Mouse (Mus musculus) frontal cortex, postnatal 10 days (tissue): Measurements from ENCODE around the gene Flywch2.

ENCODE experiments used
- DNase-seq, 2 experiments: peaks; one replicate each; pipeline ENCODE4 v3.0.0; 2022; ENCODE audit warnings: low spot score in 2 of 2, mixed read lengths in 1 of 2

The Flywch2 gene

GRCm38 (mm10) chr17:23748631-23749391 is 37.1 kb downstream of the Flywch2 start:
- no peak for DNase-seq

DNA sequence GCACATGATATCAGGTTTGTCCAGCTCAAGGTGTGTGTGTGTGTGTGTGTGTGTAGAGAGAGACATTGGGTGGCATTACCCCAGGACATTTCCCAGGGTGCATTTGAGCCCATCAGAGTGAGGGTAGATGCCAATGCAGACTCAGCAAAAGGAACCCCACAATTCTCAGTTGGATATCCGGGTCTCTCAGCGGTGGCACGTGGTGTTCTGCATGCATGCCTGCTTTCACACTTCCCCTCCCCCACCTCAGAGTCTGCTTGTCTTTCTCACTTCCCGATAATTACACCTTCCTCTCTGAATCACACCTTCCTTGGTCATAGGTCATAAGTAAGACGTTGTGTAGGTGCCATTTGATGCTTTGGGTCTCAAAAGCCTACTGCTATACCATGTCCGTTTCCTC is 37.9 kb downstream of the Flywch2 start:
- no peak for DNase-seq

DNA sequence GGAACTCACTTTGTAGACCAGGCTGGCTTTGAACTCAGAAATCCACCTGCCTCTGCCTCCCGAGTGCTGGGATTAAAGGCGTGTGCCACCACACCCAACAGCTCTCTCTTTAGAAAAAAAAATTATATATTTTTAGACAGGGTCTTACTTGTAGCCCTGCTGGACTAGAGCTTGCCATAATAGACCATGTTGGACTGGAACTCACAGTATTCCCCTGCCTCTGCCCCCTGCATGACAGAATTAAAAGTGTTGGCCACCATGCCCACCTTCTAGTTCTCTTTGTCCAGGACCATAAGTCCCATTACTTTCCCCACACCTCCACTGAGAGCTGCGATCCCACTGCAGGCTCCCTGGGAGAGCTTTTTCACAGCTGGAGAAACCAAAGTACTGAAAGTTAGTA is 38.4 kb downstream of the Flywch2 start:
- no peak for DNase-seq

DNA sequence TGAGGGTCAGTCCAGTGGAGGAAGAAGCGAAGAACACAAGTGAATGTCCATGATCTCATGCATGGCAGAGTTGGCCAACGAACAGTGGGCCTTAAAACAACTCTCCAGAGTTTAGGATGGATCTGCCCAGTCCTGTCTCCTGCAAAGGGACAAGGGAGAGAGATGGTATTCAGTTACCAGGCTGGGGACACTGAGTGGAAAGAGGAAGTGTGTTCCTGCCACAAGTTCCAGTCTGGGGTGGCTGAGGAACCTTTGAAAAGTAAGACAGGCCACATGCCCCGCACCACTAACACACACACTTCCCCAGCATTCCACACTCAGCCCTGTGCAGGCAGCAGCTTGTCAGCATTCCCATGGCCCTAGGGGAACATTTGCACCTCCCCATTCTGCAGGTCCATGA is 39.1 kb downstream of the Flywch2 start:
- no peak for DNase-seq

GRCm38 (mm10) chr17:23746311-23746710 is 39.6 kb downstream of the Flywch2 start:
- no peak for DNase-seq

DNA sequence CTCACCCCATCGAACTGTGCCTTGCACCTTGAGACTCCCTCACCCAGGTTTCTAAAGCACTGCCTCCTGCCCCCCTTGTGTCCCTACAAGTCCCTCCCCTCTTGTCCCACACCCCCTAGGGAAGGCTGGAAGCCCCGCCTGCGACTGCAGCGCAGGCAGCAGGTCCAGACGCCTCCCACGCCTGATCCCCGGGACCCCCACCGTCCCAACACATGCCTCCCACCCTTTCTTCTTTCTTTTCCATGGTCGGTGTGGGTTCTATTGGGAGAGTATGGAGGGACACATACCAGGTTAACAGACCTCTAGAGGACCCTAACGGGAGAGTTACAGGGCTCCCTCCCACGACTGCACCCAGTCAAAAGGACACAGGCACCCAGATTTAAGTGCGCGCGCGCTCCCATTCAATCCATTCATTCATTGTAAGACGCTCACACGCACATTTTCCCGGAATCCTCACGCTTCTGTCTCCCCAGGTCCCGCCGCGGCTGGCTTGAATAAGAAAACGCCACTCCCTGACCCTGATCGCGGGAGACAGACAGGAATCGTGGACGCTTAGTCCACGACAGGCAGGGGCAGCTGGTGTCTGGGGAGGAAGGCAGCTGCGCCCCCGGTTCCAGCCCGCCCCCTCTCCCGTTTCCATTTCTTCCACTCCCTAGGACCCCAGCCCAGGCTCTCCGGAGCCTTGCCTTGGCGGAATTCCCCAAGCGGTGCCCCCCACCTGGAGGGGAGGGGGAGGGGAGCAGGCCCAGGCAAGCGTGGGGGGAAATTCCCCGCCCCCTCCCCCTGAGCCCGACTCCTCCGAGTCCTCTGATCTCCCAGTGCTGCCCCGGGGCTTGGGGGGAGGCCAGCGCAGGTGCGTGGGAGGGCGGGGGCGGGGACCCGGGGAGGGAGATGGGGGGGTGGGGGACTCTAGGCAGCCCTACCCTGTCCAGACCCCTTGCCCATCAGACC is 40.3 kb downstream of the Flywch2 start, which contains the start of gene Kremen2:
Gene Kremen2, minus strand, starts transcription at position 533 of the 951 bp plus-strand sequence.
- no peak for DNase-seq

GRCm38 (mm10) chr17:23744651-23745050 is 41.2 kb downstream of the Flywch2 start:
- no peak for DNase-seq

- DNase-seq = no peak
Observed at GRCm38 (mm10) chr17:23744076-23744475, 41.8 kb downstream of the Flywch2 start.

DNA sequence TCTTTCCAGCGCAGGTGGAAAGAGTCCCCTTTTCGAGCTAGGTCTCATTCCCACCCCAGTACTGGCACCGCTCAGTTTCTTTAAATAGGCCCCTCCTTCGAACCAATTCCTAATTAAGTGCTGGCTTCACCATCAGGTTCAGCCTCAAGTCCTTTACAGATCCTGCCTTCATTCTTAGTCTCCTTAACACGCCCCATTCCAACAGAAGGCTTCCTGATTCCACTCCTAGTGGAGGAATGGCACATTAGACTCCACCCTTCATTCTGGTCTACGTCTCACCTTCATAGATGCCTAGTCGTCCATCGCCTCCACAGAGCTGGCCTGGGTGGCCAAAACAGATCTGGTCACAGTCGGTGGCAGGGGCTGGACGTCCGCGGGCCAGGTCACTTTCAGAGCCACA is 42.9 kb downstream of the Flywch2 start:
- DNase-seq = no peak

DNA sequence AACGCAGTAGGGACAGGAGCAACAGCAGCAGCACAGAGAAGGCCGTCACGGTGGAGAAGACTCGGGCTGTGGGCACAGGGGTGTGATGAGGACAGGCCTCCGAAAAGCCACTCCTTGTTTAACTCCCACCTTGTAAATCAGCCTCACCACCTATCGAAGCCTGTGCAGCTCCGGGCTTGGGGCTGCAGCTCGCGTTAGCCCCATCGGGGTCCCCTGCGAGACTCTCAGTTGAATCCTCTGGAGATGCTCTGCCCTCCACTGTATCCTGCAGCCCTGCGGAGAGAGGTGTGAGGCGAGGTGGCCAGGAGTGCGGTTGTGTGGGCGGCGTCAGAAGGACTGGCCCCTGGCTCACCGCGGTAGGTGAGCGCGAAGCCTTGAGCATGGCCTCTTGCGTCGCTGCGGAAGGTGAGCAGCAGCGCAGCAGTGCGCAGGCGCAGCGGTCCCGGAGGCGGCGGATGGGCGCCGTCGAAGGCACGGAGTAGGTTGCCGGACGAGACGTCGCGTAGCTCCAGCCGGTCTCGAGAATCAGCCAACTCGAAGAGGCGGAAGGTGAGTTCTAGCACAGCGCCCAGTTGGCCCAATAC is 43.6 kb downstream of the Flywch2 start:
- DNase-seq = no peak

DNA sequence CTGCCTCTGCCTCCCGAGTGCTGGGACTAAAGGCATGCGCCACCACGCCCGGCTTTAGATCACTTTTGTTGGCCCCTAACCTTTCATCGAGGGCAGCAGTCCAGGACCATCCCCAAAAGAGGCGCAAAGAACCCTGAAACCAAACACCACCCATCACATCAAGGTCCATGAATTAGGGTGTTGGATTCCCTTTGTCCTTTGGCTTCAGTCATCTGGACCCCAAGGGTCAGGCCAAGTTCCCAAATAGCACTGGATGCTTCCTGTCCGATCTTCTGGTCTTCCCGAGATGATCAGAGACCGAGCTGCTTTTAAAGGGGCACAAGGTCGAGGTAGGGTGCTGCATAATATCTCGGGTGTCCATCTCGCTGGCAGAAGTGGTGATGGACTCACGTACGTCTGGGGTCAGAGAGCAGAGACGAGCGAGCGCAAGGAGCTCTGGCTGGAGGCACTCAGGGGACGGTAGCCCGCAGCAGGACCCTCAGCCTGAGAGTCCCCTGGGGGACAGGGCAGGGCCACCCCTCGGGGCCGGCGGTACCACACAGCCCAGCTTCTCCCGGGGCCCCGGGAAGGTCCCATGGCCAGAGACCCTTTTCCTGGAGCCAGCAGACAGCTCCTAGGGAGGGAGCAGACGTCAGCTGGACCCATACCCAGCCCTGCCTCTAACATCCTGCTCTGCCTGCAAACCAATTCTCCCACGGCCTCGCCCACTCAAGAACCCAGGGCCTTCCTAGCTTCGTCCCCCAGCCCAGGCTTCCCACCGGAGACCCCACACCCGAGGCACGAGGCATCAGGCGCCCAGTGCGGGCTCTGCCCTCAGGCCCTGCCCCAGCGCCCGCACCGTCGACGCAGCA is 44.3 kb downstream of the Flywch2 start:
- no peak for DNase-seq

DNA sequence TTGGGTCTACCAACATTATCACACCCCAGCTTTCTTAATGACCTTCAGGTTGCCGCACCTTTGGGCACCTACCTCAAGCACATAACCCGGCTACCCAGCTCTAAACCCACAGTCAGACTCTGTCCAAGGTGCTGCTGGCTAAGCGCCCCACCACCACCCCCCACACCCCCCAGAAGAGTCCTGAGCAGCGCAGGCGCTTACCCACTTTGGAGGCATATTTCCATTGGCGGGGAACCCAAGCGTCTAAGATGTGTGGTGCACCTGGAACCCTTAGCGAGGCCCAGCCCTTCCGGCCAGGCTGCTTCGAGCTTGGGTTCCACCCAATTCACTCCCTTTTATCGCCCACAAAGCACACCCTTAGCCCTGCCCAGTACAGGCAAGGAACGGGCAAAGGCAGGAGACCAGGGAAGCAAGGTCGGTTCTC is 45.3 kb downstream of the Flywch2 start, which contains the start of gene Paqr4:
Gene Paqr4, minus strand, starts transcription at position 270 of the 424 bp plus-strand sequence.
- DNase-seq = no peak

GRCm38 (mm10) chr17:23740136-23740584 is 45.7 kb downstream of the Flywch2 start:
- peak; percentile 86 to 93 for DNase-seq

DNA sequence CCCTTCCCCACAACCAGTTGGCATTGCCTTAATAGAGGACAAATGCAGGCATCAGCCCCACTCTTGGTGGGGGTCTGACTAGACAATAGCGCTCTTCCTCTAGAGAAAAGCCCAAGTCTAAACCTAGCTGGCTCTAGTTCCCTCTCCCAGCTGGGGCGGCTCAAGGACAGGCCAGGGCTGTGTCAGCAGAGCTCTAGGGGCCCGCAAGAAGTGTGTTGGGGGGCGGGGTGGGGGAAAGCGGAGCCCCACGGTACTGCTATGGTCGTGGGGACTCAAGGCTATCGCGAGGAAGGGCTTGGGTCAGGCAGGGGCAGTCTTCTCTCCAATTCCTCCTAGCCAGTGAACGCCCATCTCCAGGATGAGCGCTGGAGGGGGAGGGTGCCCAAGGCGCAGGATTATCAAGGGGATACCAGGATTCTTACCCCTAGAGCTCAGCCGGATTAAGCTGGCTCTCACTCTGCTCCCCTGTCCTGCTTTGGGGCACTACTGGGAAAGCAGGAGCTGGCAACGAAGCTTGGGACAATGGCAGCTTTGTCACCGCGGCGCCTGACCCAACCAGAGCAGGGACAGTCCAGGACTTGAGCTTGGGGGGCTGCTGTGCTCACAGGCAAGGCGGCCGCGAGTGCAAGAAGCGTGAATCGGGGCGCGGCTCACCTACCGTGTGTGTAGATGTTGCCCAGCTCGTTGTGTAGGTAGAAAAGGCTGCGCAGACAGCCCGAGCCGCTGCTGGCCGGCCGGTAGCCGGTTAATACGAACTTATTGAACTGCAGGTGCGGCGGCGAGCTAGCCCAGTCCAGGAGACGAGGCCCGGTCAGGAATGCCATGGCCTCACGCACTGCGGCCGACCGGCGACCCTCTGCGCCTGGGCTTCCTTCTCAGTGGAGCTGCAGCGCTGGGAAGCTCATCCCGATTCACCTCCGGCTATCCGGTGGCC is 46.4 kb downstream of the Flywch2 start:
- DNase-seq = peak in 1 of 2 experiments; percentile 55

DNA sequence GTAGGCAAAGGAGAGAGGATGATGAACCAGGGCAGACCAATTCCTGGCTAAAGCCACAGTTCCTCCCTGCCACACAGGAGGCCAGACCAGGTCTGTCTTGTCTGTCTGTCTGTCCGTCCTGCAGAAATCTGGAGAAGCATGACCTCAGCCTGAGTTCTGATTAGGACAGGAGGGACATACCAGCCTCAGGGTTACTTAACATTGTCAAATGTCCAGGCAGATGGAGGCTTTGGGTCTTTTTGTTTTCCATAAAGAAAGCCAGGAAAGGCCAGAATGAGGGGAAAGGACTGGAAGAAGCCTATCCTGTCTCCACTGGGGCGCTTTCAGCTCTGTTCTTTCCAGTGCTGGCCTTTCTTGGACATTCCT is 47.1 kb downstream of the Flywch2 start:
- DNase-seq = no peak

DNA sequence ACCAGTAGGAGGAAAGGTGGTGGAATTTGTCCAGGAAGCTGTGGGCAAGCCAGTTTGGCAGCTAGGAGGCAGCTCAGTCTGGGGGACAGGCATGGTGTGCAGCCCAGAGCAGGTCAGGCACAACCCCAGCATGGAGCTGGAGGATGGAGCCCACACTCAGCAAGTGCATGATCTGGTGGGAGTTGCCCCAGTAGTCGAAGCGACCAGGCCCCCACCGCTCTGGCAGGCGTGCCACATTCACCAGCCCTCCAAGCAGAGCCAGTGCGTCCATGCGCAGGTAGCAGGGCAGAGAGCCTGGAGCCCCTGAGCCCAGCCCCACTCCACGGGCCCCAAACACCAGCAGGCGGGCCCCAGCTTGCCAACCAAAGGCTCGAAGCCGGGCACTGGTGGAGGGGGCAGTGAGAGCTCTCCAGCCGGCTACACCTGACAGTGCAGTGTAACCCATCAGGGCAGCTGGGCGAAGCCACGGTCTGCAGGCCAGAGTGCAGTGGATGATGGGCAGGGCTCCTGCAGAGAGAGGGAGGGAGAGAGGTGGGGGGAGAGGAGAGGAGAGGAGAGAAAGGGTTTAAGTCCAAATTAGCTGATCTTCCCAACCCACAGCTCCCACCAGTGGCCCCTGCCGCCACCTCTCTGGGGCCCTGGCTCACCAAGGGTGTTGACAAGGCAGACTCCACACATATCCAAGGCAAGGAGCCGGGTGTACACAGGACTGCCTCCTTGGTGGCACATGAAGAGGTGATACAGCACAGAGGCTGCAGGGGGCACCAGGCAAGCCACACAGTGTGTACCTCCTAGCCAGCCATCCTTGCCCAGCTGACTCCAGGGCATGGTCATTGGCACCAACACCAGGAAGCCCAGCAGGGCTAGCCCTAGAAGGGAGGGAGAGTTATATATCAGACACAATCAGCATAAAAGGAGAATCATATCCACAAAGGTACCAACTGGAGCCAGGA is 48.1 kb downstream of the Flywch2 start:
- DNase-seq = no peak

DNA sequence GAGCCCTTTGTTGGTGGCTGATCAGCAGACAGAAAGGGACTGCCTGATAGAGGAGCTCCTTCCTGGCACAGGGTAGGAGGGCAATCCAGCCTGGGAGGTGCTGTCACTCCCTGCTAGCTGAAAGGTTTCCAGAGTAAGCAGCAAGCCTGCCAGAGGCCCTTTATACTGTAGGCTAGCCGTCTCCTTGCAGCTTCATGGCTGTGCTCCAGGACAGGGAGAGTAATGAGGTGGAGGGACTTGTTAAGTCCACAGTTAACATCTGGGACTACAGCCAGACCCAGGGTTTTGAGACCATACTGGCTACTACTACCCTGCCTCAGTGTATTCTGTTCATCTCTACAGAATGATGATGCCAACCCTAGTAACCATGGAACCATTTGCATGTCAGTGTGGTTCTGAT is 51.5 kb downstream of the Flywch2 start:
- no peak for DNase-seq

- no peak for DNase-seq
Observed at GRCm38 (mm10) chr17:23730441-23730840, 55.4 kb downstream of the Flywch2 start.
